Mouse (Mus musculus): Measurements from ENCODE around the gene Ralb.

Gene Ralb

DNA sequence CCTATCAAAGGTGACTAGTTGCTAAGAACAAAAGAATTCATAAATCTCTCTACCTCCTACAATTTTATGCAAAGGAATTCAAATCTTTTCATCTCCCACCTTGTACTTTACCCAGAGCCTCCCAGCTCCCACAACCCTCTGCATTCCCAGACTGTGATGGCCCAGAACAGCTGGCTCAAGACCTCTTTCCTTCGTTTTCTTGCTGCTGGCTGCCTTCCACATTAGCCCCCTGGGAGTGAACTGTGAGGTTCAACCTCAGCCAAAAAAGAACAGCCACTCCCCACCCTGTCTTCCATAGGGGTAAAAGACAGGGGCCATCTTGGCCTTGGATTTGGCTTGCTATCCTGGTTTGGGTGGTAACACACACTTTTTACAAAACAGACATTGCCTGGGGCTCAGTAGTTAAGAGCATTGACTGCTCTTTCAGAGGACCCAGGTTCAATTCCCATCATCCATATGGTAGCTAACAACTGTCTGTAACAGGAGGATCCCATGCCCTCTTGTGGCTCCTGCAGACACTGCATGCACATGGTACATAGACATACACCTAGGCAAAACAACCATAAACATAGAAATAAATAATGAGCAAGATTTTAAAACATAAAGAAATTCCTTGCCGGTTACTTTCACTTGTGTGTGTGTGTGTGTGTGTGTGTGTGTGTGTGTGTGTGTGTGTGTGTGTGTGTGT is 10.4 kb downstream of the Ralb start:
- DNase-seq (ENCODE audit: inconsistent ontology term) = no peak

DNA sequence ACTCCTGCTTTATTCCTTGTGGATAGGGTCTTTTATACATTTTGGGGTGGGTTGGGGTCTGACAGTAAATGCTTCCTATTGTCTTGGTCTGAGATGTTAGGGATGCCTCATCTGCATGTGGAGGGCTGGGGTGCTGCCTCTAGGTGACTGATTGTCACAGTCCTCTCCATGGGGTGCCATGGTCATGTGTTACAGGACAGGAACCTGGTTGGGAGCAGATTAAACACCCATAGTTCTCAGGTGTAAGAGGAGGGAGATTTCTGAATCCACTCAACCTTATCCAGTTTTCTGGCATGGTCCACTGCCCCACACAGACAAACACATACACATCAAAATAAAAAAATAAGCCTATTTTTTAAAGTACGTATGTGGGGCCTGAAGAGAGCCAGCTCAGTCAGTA is 12.1 kb downstream of the Ralb start:
- DNase-seq (ENCODE audit: inconsistent ontology term) = no peak

DNA sequence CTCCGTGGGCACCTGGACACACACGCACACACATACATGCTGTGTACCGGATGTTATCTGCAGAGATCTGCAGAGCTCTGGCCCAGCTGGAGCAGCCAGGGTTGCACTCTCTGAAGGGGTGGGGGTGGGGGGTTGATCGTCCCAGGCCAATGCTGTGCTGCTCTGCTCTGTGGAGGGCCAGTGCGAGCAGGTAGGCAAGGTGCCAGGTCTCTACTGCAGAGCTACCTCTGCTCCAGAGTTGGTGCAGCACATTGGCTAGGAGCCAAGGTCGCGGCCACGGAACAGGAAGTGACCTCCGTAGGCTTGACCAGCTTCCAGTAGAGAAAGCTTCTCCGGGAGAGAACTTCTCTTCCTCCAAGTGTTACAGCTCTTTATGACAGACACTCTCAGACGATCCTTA is 12.5 kb downstream of the Ralb start:
- no peak for DNase-seq (ENCODE audit: inconsistent ontology term)

DNA sequence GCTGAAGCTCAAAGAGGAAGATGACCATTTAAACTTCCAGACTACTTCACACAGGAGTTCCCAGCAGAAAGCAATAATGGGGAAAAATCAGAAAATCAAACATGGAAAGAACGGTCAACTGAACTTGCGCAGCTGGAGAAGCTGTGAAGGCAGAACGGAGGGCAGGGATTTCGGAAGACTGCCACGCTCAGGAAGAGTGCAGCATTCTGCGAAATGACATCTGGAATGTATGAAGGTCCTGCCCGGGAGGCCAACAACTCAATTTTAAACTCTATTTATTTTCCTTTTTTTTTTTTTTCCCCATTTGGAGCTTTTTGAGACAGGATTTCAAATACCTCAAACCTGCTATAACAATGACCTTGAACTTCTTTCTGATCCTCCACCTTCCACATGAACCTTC is 13.8 kb downstream of the Ralb start:
- DNase-seq (ENCODE audit: inconsistent ontology term) = no peak

DNA sequence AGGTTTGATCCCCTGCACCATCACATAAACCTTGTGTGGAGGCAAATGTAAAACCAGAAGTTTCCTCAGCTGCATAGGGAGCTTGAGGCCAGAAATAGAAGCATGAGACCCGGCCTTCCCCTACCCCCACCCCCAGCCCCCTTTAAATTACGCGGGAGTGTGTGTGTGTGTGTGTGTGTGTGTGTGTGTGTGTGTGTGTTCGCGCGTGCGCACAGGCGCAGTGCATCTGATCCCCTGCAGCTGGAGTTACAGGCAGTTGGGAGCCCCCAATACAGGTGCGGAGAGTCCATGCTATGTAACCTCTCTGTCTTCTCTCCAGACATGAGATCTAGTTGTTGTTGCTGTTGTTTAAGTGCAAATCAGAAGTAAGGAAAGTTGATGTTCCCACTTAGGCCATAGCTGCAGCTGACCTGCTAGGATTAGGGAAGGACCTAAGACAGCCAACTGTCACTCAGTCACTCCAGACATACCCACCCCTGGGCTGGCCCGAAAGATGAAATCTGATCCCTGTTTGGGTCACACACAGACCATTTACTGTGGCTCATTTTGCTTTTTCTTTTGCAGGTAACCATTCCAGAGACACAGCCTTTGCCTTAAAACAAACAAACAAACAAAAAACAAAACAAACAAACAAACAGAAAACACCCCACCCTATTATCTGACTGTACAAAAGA is 16.5 kb downstream of the Ralb start:
- no peak for DNase-seq (ENCODE audit: inconsistent ontology term)

DNA sequence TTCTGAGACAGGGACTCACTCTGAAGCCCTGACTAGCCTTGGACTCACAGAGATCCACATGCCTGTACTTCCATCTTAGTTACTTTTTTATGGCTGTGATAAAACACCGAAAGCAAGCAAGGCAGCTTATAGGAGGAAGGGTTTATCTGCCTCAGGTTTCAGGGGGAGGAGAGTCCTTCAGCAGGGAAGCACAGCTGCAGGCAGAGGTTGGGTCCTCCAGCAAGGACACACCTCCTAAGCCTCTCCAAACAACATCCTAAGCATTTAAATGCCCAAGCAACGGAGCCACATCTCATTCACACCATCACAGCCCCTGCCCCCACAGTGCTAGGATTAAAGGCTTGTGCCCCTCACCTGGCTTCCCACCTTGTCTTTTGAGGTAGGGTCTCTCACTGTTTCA is 18.8 kb downstream of the Ralb start:
- DNase-seq (ENCODE audit: inconsistent ontology term) = no peak

DNA sequence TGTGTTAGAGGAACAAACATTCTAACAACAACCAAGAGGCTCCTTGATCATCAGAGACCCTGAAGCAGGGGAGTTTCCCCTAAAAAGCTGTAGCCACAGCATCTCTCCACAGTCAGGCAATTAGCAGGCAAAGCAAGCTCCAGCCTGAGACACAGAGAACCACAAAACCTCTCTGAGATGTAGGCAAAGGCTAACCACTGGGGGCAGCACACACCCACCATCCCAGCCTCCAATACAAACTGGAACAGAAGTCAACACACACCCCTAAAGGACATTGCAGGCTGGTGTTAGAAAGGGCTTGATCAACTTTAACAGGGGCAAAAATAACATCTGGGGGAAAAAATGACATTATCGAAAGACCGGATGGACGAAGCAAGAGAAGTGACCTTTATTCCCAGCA is 20.1 kb downstream of the Ralb start:
- DNase-seq (ENCODE audit: inconsistent ontology term) = peak; percentile 48

DNA sequence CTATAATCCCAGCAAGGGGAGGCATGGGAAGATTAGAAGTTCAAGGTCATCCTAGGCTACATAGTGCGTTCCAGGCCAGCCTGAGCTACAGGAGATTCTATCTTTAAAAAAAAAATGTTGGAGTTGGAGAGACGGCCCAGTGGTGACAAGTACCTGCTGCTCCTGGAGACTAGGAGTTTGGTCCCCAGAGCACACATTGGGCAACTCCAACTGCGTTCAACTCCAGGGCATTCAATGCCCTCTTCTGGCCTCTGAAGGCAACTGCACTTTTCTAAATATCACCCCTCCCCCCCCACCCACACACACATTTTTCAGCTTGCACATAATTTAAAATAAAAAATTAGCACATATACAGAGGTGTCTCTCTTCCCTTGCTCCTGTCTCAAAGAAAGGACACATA is 21.7 kb downstream of the Ralb start:
- DNase-seq (ENCODE audit: inconsistent ontology term) = no peak

DNA sequence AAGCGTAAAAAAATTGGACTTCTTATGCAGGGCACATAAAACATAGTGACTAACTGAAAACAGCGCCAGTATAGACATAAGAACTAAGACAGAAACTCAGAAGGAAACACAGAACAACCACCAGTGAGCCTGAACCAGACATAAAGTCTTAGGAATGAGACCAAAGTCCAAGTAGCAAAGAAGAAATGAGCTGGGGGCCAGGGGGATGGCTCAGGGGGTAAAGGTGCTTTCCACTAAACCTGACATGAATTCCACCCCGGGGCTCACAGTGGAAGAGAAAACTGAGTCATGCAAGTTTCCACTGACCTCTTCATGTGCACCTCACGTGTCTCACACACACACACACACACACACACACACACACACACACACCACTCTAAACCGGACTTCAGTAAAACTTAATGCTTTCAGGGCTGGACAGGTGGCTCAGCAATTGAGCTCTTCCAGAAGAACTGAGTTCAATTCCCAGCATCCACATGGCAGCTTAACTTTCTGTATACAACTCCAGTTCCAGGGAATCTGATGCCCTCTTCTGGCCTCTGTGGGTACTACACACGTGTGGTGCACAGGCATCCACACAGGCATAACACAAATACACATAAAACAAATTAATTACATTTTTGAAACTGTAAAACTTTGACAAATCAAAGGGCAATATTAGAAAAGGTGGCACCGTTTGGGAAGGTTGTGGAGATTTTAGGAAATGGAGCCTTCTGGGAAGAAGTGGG is 23.2 kb downstream of the Ralb start:
- DNase-seq (ENCODE audit: inconsistent ontology term) = no peak

DNA sequence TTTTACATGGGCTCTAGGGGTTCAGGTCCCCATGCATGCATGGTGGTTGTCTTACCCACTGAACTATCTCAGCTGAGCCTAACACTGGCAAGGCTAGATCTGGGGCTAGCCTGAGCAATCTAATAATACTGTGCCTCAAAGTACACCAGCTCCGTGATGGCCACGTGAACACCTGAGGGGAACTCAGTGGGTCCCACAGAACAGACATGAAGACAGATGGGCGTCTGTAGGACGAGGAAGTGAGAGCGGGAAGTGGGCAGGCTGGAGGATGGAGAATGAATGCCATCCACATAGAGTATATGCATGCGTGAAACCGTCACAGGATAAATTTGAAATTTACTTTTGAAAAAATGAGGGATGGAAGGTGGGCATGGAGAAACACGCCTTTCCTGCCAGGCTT is 23.9 kb downstream of the Ralb start:
- DNase-seq (ENCODE audit: inconsistent ontology term) = no peak

DNA sequence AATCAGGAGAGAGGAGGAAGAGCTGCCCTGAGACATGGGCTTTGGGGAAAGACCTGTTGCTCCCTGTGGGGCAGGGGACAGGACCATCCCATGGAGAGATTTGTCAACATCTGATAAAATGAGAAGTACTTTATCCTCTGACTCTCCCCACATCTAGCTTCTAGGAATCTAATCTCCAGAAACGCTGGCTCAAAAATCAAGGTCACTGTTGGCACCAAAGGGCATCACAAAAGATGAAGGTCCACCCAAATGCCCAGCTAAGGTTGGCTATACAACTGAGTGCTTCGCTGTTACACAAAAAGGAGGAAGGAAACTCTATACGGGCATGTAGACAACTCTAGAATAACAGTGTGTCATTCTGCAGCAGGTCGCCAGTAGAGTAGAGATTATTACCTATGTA is 25.0 kb downstream of the Ralb start:
- DNase-seq (ENCODE audit: inconsistent ontology term) = no peak

DNA sequence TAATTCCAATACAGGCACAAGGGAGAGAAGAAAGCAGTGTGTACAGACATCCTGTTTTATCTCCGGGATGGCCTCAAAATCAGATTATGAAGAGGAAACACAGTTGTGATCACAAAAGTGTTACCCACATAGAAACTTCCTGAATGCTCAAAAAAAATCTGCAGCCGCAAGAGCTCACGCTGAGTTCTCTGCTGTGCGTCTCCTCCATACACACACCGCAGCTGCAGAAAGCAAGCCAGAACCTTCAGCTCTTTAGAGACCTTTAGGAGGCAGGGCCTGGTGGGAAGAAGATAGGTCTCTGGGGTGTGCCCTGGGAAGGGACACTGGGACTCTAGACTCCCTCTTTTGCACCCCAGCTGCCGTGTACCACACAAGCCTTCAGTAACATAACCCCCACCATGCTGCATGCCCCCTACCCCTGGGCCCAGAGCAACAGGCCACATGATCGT is 27.7 kb downstream of the Ralb start:
- no peak for DNase-seq (ENCODE audit: inconsistent ontology term)

DNA sequence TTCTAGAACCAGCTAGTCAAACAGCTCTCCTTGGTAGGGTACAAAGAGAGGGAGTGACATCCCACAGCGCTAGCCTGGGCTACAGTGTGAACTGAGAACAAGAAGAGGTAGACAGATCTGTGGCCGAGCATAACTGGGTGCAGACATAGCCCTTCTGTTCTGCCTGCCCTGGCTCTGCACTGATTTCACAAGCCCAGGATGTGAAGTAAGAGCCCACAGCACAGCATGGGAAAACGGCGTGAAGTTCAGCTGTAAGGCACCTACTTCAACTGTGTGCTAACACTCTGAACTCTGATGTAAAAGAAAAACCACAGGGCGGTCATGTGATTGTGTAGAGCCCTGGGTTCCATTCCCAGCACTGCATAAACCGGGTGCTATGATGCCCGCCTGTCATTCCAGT is 29.9 kb downstream of the Ralb start:
- DNase-seq (ENCODE audit: inconsistent ontology term) = no peak

DNA sequence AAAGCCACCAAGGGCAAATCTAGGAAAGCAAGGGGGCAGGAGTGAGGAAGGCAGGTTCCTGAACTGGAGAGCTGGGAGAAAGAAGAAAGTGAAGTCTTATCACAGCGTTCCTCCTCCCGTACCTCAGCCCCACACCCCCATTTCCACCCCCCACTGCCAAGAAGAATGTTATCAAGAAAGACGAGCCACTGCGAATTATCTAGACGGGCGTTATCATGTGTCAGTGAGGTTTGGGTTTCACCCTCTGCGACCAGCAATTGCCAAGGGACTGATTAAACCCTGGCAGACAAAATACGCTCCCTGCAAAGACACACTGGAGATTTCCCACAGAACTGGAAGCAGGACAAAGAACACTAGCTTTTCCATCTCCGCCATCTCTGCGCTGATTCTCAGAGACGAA is 31.9 kb downstream of the Ralb start:
- DNase-seq (ENCODE audit: inconsistent ontology term) = no peak

DNA sequence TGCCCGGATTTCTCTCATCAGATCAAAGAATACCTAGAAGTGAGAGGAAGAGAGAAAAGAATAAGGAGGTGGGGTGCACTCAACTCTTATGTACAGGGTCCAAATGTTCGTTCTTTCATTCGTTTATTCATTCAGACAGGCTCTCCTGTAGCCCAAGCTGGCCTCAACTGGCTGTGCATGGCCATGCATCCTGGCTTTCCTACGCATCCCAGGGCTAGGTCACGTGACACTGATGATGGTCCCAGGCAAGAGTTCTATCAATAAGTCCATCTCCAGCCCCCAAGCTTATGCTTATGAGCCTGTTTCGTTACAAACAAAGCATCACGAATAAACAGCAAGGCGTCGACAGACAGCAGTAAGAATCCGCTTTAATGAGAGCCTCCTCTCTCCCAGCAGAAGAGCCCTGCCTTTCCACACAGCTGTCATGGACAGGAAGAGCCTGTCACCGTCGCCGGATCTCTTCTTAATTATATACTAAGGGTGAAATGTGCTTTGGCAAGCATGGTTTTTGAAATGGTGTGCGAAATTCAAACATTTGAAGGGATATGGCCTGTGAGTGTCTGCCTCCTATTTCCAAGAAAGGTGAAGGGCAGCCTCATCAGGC is 32.7 kb downstream of the Ralb start:
- no peak for DNase-seq (ENCODE audit: inconsistent ontology term)

DNA sequence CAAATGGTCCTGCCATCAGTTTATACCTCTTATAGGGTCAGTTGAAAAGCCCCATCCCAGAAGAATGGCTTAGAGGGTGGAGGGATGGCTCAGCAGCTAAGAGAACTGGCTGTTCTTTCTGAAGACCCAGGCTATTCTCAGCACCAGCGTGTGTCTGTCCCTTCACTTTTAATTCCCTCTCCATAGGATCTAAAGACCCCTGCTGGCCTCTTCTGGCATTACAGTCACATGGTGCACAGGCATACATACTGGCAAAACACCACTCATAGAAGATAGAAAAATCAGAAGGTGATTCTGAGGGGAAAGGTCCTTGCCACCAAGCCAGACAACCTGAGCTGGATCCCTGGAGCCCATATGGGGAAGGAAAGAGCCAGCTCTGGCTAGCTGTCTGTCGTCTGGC is 41.2 kb downstream of the Ralb start:
- DNase-seq (ENCODE audit: inconsistent ontology term) = no peak

DNA sequence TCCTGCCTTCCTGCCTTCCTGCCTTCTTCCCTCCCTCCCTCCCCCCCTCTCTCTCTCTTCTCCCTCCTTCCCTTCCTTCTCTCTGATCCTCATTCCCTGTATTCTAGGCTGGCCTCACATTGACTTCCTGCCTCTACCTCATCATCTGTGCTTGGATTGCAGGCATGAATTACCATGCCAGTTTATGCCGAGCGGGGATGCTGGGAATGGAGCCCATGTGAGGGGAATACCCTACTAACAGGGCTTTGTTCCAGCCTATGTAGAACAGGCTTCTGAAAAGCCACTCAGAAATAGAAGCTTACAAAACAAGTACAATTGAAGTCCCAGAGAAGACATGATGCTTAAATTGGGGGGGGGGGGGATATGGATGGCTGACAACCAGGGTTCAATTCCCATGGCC is 44.5 kb downstream of the Ralb start:
- no peak for DNase-seq (ENCODE audit: inconsistent ontology term)

DNA sequence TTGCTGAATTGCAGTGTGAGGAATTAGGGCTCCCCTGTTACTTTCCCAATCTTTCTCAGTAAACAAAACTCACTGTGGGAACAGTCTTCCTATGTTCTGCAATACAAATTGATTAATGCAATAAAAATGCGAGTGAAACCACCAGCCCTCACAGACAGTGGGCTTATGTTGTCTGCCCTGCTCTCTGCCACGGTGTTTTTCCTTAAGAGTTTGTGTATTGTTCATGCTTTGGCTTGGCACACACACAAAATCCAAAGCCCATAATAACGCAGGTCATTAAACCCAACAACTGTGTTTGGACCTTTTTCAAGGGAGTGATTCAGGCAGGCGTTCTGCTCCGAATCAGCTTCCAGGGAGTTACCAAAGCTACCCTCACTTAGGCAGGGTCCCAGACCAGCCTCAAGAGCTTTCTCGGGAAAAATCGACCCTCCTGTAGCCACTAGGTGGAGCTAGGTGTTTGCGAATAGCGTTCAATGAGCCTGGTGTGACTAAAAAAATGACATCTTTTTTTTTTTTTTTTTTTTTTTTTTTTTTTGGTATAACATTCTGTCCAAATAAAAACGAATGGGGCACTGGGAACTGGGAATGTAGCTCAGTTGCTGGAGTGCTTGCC is 46.5 kb downstream of the Ralb start:
- peak; percentile 85 for DNase-seq (ENCODE audit: inconsistent ontology term)

DNA sequence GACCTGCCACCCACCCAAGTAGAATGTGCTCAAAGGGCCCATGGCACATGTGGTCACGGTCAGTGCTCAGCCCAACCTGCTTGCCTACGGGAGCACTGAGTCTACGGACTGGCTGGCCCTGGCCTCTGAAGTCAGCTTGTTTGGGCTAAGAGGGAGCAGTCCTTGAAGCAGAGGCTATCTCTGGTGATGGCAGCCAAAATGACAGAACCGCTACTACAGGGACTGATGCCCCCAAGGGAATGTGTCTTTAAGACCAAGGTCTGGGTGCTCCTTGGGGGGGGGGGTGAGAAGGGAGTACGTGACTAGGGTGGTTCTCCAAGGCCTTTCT is 47.1 kb downstream of the Ralb start:
- DNase-seq (ENCODE audit: inconsistent ontology term) = peak; percentile 27

DNA sequence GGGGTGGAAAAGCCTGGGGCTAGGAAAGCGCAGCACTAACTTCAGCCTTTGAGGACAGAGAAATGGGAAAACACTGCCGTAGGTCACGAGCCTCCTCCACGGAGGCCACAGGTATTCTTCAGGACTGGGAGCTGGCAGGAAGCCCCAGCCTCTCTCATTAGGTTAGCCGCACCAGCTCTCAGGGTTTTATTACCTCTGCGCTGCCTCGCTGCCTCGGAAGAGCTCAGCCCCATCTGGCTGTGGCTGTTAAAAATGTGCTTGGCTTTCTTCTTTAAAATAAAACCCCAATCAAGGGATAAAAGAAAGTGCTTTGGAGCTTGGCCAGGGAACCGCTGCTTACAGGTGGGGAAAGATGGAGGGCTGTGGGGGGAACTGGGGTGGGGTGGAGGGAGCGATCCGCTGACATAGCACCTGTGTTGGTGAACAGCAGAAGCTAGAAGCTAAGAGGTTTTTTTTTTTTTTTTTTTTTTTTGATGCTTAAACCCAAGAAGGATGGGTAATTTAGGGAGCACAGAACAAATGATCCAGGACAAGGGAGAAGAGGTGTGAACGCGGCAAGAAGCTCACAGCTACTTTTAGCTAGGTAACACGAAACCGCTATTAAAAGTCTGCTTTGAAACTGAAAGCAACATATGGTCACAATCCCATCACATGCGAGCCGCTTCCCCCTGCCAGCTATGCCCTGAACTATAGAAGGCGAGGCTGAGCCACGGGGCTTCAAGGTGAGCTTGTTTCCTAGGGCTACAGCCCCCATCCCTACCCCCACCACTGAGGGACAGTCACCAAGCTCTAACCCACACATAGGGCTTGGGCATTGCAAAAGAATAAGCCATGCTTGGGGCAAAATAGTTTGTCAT is 47.7 kb downstream of the Ralb start:
- DNase-seq (ENCODE audit: inconsistent ontology term) = no peak

DNA sequence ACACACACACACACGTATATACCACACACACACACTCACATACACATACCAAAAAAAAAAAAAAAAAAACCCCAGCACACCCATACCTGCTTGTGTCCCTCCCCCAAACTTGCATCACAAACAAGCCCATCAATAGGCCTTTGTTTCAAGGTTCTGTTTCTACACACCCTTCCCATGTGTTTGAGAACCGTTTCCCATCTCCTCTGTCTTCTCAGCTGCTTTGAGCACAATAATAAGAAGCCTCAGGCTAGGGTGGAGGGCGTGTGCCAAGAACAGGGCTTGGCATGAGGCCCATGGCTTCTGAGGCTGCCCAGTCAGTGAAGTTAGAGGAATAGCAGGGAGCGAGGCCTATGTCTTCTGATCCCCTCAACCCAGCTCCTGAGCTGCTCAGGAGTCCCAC is 50.9 kb downstream of the Ralb start:
- DNase-seq (ENCODE audit: inconsistent ontology term) = peak; percentile 83

All from Muller cell, postnatal 12 days (primary cell).